In genomic region chr8:79225586-79225985, GRCm38 (mm10) we compare ENCODE assay signal across 26 mouse cellular contexts. TPM values are rescaled to one million over a fixed set of nuclear protein-coding genes. Genes with fewer than 3 reads are reported as not detected.
DNase-seq lines count a peak whose midpoint lies in the region; ATAC-seq and TF ChIP-seq lines count a peak whose summit lies in the region.
"Had no signal": no experiment of that assay in that cellular context is flagged by ENCODE, and none has a peak within 500 bp of the region (broad histone marks: within the 10 kb centered on the region; RNA-seq: fewer than 3 reads in every experiment).

No protein-coding gene starts in this region.

- 80% methylated on average over 7 of the region's 7 CpGs for WGBS in kidney, embryonic 15.5 days

- TF ChIP-seq POLR2A in CH12.LX (IDR thresholded peaks at IDR 0.05; ENCODE audit: low read depth, low read length), result peak; percentile 44

- peak; percentile 92 for TF ChIP-seq EP300 in CH12.LX (IDR thresholded peaks at IDR 0.05; ENCODE audit: low read length)

- peak; percentile 97 for ATAC-seq in megakaryocyte, adult 5-6 weeks (ENCODE audit: poor library complexity, severe bottlenecking)
- ATAC-seq in kidney, embryonic 15.5 days (replicated peaks; ENCODE audit: low FRiP score), result no peak
- ATAC-seq: CD4-positive, CD25-positive, alpha-beta regulatory T cell, adult 4 months; forebrain, embryonic 13.5 days; hindbrain, postnatal 0 days had no signal

- peaks cover 3 to 23% of the 10 kb centered on the region in 2 experiments; a peak in 3 of 4 replicates for H3K4me1 ChIP-seq in CH12.LX (ENCODE audit: control insufficient read depth in 1 of 2, insufficient read depth in 2 of 2)
- peaks cover 9% of the 10 kb centered on the region for H3K4me1 ChIP-seq in kidney, embryonic 15.5 days
- H3K4me1 ChIP-seq: forebrain, embryonic 13.5 days; liver, embryonic 13.5 days had no signal

- in situ Hi-C loops in CH12.LX (cut with MboI; ENCODE audit: low pct_ligation_motif_present, low pct_unique_long_range_greater_than_20kb, low sequenced_read_pairs), result no loop called here

- no peak for TF ChIP-seq CTCF in CH12.LX (conservative IDR thresholded peaks at IDR 0.05 in 1 of 2, IDR thresholded peaks at IDR 0.05 in 1 of 2; ENCODE audit: low read depth in 2 of 2, low read length in 2 of 2)

- peak; percentile 21 for DNase-seq in layer of hippocampus, adult 11-12 months (ENCODE audit: low spot score)
- no peak for DNase-seq in layer of hippocampus, adult 18-20 months (ENCODE audit: low spot score in 2 of 2)
- DNase-seq in 416B (ENCODE audit: low read depth) (peak; percentile 14), CH12.LX (ENCODE audit: extremely low read depth) (peak; percentile 78)
- no peak for DNase-seq in ovary, postnatal 10 days (ENCODE audit: low spot score)
- DNase-seq in adrenal gland, adult 18-20 months (ENCODE audit: low spot score in 2 of 2), result no peak
- DNase-seq: adrenal gland, adult 2 months; cerebellum, adult 11 months; cerebellum, postnatal 14 days; kidney, adult 18-20 months; kidney, postnatal 25 days; left cerebral cortex, postnatal 4 days; liver, embryonic 13.5 days; lung, postnatal 10 days; right cerebral cortex, postnatal 14 days; thymus, postnatal 25 days had no signal

- dilution Hi-C loops in CH12.LX (cut with MboI; ENCODE audit: extremely low pct_ligation_motif_present, extremely low pct_unique_long_range_greater_than_20kb, low sequenced_read_pairs), result no loop called here

- no peaks in the 10 kb centered on the region for H3K79me2 ChIP-seq in CH12.LX (replicated peaks; ENCODE audit: control insufficient read depth, extremely low read depth, insufficient read depth, poor library complexity, severe bottlenecking)

- H3K36me3 ChIP-seq in CH12.LX (replicated peaks in 1 of 2; ENCODE audit: control insufficient read depth in 1 of 2, insufficient read depth in 1 of 2, low read length in 1 of 2), result peaks cover 7 to 23% of the 10 kb centered on the region in 2 experiments
- H3K36me3 ChIP-seq in kidney, embryonic 15.5 days, result no peaks in the 10 kb centered on the region
- H3K36me3 ChIP-seq: liver, embryonic 13.5 days had no signal

- H3K27ac ChIP-seq in CH12.LX (ENCODE audit: insufficient read depth, low read depth), result no peak overlapping the region
- no peak overlapping the region for H3K27ac ChIP-seq in kidney, embryonic 15.5 days
- H3K27ac ChIP-seq: forebrain, embryonic 13.5 days; heart, adult 2 months; hindbrain, postnatal 0 days; liver, embryonic 13.5 days had no signal

- peak overlapping the region; percentile 80 for H3K4me2 ChIP-seq in CH12.LX (ENCODE audit: insufficient read depth, low read depth, poor library complexity, severe bottlenecking)
- no peak overlapping the region for H3K4me2 ChIP-seq in kidney, embryonic 15.5 days
- H3K4me2 ChIP-seq: forebrain, embryonic 13.5 days; liver, embryonic 13.5 days; midbrain, embryonic 11.5 days had no signal

- TF ChIP-seq RAD21 in CH12.LX (IDR thresholded peaks at IDR 0.05; ENCODE audit: low read depth, low read length), result no peak

- H3K27me3 ChIP-seq in CH12.LX (replicated peaks), result no peaks in the 10 kb centered on the region
- H3K27me3 ChIP-seq in kidney, embryonic 15.5 days, result no peaks in the 10 kb centered on the region
- H3K27me3 ChIP-seq: forebrain, embryonic 13.5 days; liver, embryonic 13.5 days had no signal

- H3K9me3 ChIP-seq in CH12.LX (replicated peaks; ENCODE audit: low read length), result peaks cover 15% of the 10 kb centered on the region
- no peaks in the 10 kb centered on the region for H3K9me3 ChIP-seq in kidney, embryonic 15.5 days (replicated peaks)
- H3K9me3 ChIP-seq: liver, embryonic 13.5 days had no signal

- peak overlapping the region; percentile 68 for H3K9ac ChIP-seq in CH12.LX (ENCODE audit: insufficient read depth, low read depth)
- H3K9ac ChIP-seq in kidney, embryonic 15.5 days, result no peak overlapping the region
- H3K9ac ChIP-seq: forebrain, embryonic 13.5 days; liver, embryonic 13.5 days had no signal

- peak overlapping the region; percentile 22 to 38 (median 36) for H3K4me3 ChIP-seq in CH12.LX (replicated peaks in 1 of 3; ENCODE audit: low read depth in 2 of 3, low read length in 2 of 3, poor library complexity in 1 of 3)
- H3K4me3 ChIP-seq in kidney, embryonic 15.5 days (replicated peaks), result no peak overlapping the region
- H3K4me3 ChIP-seq: forebrain, embryonic 13.5 days; heart, adult 2 months; liver, embryonic 13.5 days had no signal

TF ChIP-seq in CH12.LX, 34 proteins besides CTCF, POLR2A, EP300 and RAD21:
- no peak for TF ChIP-seq NELFE (IDR thresholded peaks at IDR 0.05; ENCODE audit: low read depth, low read length)
- TF ChIP-seq SMC3 (IDR thresholded peaks at IDR 0.05; ENCODE audit: low read depth, low read length), result no peak
- TF ChIP-seq TBP (conservative IDR thresholded peaks at IDR 0.05; ENCODE audit: low read depth, low read length), result 0 out of 2 replicates have a peak, but pooled peaks have one; percentile 32
- no peak for TF ChIP-seq ZC3H11A (IDR thresholded peaks at IDR 0.05; ENCODE audit: low read depth, low read length)
- no peak for TF ChIP-seq GABPA (IDR thresholded peaks at IDR 0.05; ENCODE audit: insufficient replicate concordance, low read depth, low read length)
- no peak for TF ChIP-seq NRF1 (IDR thresholded peaks at IDR 0.05; ENCODE audit: low read depth, low read length)
- TF ChIP-seq SIN3A (IDR thresholded peaks at IDR 0.05; ENCODE audit: low read length), result no peak
- no peak for TF ChIP-seq CHD2 (IDR thresholded peaks at IDR 0.05; ENCODE audit: low read length)
- no peak for TF ChIP-seq ZNF384 (IDR thresholded peaks at IDR 0.05; ENCODE audit: low read depth, low read length)
- peak; percentile 87 for TF ChIP-seq MAFK (IDR thresholded peaks at IDR 0.05; ENCODE audit: insufficient replicate concordance, low read length)
- TF ChIP-seq ZKSCAN1 (IDR thresholded peaks at IDR 0.05; ENCODE audit: borderline replicate concordance, low read depth, low read length), result no peak
- no peak for TF ChIP-seq E2F4 (IDR thresholded peaks at IDR 0.05; ENCODE audit: insufficient replicate concordance, low read depth, low read length)
- TF ChIP-seq KAT2A (IDR thresholded peaks at IDR 0.05; ENCODE audit: insufficient replicate concordance, low read length), result no peak
- peak; percentile 55 for TF ChIP-seq ETS1 (conservative IDR thresholded peaks at IDR 0.05; ENCODE audit: low read depth, low read length)
- TF ChIP-seq CHD1 (IDR thresholded peaks at IDR 0.05; ENCODE audit: low read depth, low read length), result no peak
- TF ChIP-seq USF2 (conservative IDR thresholded peaks at IDR 0.05; ENCODE audit: low read depth, low read length), result no peak
- no peak for TF ChIP-seq BHLHE40 (IDR thresholded peaks at IDR 0.05; ENCODE audit: low read depth, low read length)
- TF ChIP-seq ELF1 (IDR thresholded peaks at IDR 0.05; ENCODE audit: low read depth, low read length), result peak; percentile 46
- TF ChIP-seq TCF12 (IDR thresholded peaks at IDR 0.05; ENCODE audit: low read depth, low read length), result no peak
- peak; percentile 73; the same call in 1 of the 2 replicates for TF ChIP-seq MAX (IDR thresholded peaks at IDR 0.05; ENCODE audit: low read length)
- TF ChIP-seq ZMIZ1 (IDR thresholded peaks at IDR 0.05; ENCODE audit: low read depth, low read length), result no peak
- TF ChIP-seq MXI1 (IDR thresholded peaks at IDR 0.05; ENCODE audit: low read depth, low read length), result no peak
- no peak for TF ChIP-seq UBTF (IDR thresholded peaks at IDR 0.05; ENCODE audit: low read depth, low read length)
- TF ChIP-seq USF1 (IDR thresholded peaks at IDR 0.05; ENCODE audit: low read depth, low read length), result no peak
- TF ChIP-seq HCFC1 (IDR thresholded peaks at IDR 0.05; ENCODE audit: low read depth, low read length), result no peak
- TF ChIP-seq MAZ (IDR thresholded peaks at IDR 0.05; ENCODE audit: low read depth, low read length), result no peak
- TF ChIP-seq PAX5 (IDR thresholded peaks at IDR 0.05; ENCODE audit: low read length), result no peak
- no peak for TF ChIP-seq RCOR1 (conservative IDR thresholded peaks at IDR 0.05; ENCODE audit: low read depth, low read length)
- TF ChIP-seq POLR2AphosphoS2 (IDR thresholded peaks at IDR 0.05; ENCODE audit: low read depth, low read length), result no peak
- no peak for TF ChIP-seq JUN (IDR thresholded peaks at IDR 0.05; ENCODE audit: insufficient read depth, low read depth, low read length)
- peak; percentile 35; the same call in 1 of the 2 replicates for TF ChIP-seq JUND (conservative IDR thresholded peaks at IDR 0.05; ENCODE audit: low read depth, low read length)
- peak; percentile 93 for TF ChIP-seq MYC (IDR thresholded peaks at IDR 0.05; ENCODE audit: low read depth, low read length)
- TF ChIP-seq IRF4 (IDR thresholded peaks at IDR 0.05; ENCODE audit: low read depth, low read length), result peak; percentile 90
- 0 out of 2 replicates have a peak, but pooled peaks have one; percentile 23 for TF ChIP-seq MEF2A (IDR thresholded peaks at IDR 0.05; ENCODE audit: borderline replicate concordance, low read depth, low read length)
TF ChIP-seq in CH12.LX: peak in this region for 9.

RNA-seq across cellular contexts. Expression of gene 1700011L22Rik, which starts 22.8 kb away (rescaled TPM):
- total RNA-seq in layer of hippocampus, adult 18-20 months (2021), result not detected
- not detected in 2 replicates for total RNA-seq in CH12.LX (2012; rRNA removed)
- not detected in 2 replicates for total RNA-seq in CH12.LX (2014; rRNA removed)
- polyA plus RNA-seq in CH12.LX (2012; ENCODE audit: insufficient read length, low read depth), result not detected in 2 replicates
- total RNA-seq in megakaryocyte, adult 5-6 weeks (2015), result not detected in 2 replicates
- not detected in 2 replicates for total RNA-seq in megakaryocyte, adult 5-6 weeks (2017)
- total RNA-seq in adrenal gland, adult 18-20 months (2021), result not detected
- not detected in 2 replicates for polyA plus RNA-seq in kidney, embryonic 15.5 days (2015; fragmentation: Nextera tagmentation; extraction: Ambion mirVana)
- total RNA-seq: adrenal gland, adult 2 months; heart, adult 2 months; hindbrain, postnatal 0 days; left cerebral cortex, adult 18-20 months; left cerebral cortex, postnatal 4 days; MEL had no signal
- polyA plus RNA-seq: adrenal gland, adult 2 months; CD4-positive, CD25-positive, alpha-beta regulatory T cell, adult 4 months; forebrain, embryonic 13.5 days; heart, adult 2 months; liver, embryonic 13.5 days; midbrain, embryonic 11.5 days; spleen, adult 2 months had no signal

Comparison
In these comparisons a context has a peak if more than half of its experiments do, and no peak if none do; other contexts are left out.
1. DNase-seq: peak in layer of hippocampus, adult 11-12 months (single experiment), 416B (single experiment) and CH12.LX (single experiment); none in layer of hippocampus, adult 18-20 months (0 of 2), ovary, postnatal 10 days (single experiment) and adrenal gland, adult 18-20 months (0 of 2).